ENCODE assay signal across 24 mouse cellular contexts in the genomic region with DNA sequence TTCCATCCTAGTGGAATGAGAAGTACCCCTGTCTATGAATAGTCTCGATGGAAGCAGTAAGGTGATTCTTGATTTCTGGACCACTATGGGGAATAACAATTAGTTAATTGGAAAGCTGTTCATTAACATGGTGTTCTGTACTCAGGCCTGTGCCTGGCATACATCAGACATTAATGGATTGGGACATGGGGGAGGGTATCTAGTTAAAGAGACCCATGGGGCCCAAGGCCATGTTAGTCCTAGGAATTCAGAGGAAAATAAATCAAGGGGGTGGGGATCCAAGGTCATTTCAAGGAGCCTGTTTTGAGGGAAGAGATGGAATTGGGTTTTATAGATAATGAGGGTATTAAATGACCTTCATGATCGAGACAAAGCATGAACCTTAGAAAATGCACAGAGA.
DNase-seq lines count a peak whose midpoint lies in the region; ATAC-seq and TF ChIP-seq lines count a peak whose summit lies in the region.
"Had no signal": no experiment of that assay in that cellular context is flagged by ENCODE, and none has a peak within 500 bp of the region (broad histone marks: within the 10 kb centered on the region; RNA-seq: fewer than 3 reads in every experiment).

No protein-coding gene starts in this region.

- POLR2A ChIA-PET in Patski (lab: Charles Lee), result interaction anchor here (0.7 to 2.0 kb wide), 2 partner anchors 17 to 22 kb away, joined by 3 to 4 read pairs; no protein-coding TSS in a partner anchor

- whole genome bisulfite sequencing in heart, embryonic 10.5 days, result 74% methylated on average over 2 of the region's 2 CpGs
- whole genome bisulfite sequencing in kidney, embryonic 14.5 days, result 78% methylated on average over 2 of the region's 2 CpGs

- H3K36me3 ChIP-seq in heart, embryonic 10.5 days, result peaks cover 3% of the 10 kb centered on the region; the same call in 1 of the 2 replicates
- H3K36me3 ChIP-seq in kidney, embryonic 14.5 days (ENCODE audit: control insufficient read depth, insufficient read depth, low read length), result no peaks in the 10 kb centered on the region
- H3K36me3 ChIP-seq: embryonic facial prominence, embryonic 12.5 days; embryonic facial prominence, embryonic 15.5 days; heart, embryonic 13.5 days; hindbrain, embryonic 12.5 days; hindbrain, embryonic 15.5 days had no signal

- H3K4me3 ChIP-seq in heart, embryonic 10.5 days, result no peak overlapping the region
- H3K4me3 ChIP-seq in kidney, embryonic 14.5 days (ENCODE audit: low read length), result no peak overlapping the region
- H3K4me3 ChIP-seq: embryonic facial prominence, embryonic 12.5 days; embryonic facial prominence, embryonic 15.5 days; heart, embryonic 13.5 days; hindbrain, embryonic 12.5 days; hindbrain, embryonic 15.5 days had no signal

- H3K27me3 ChIP-seq in heart, embryonic 10.5 days (ENCODE audit: insufficient read depth, poor library complexity, severe bottlenecking), result no peaks in the 10 kb centered on the region
- H3K27me3 ChIP-seq in kidney, embryonic 14.5 days (ENCODE audit: control insufficient read depth, insufficient read depth, low read length), result no peaks in the 10 kb centered on the region
- no peaks in the 10 kb centered on the region for H3K27me3 ChIP-seq in Patski
- H3K27me3 ChIP-seq: embryonic facial prominence, embryonic 12.5 days; embryonic facial prominence, embryonic 15.5 days; heart, embryonic 13.5 days; hindbrain, embryonic 12.5 days; hindbrain, embryonic 15.5 days had no signal

- CTCF ChIA-PET in Patski (lab: Charles Lee), result interaction anchor here (0.6 to 2.4 kb wide), 4 partner anchors 10 to 181 kb away, joined by 3 to 8 read pairs (median 3); no protein-coding TSS in a partner anchor

- H3K4me2 ChIP-seq in kidney, embryonic 14.5 days (replicated peaks; ENCODE audit: low read depth, low read length), result no peak overlapping the region
- H3K4me2 ChIP-seq: embryonic facial prominence, embryonic 12.5 days; embryonic facial prominence, embryonic 15.5 days; heart, embryonic 13.5 days; hindbrain, embryonic 12.5 days; hindbrain, embryonic 15.5 days had no signal

- no peak overlapping the region for H3K9ac ChIP-seq in kidney, embryonic 14.5 days (ENCODE audit: low read depth, low read length)
- H3K9ac ChIP-seq: embryonic facial prominence, embryonic 12.5 days; embryonic facial prominence, embryonic 15.5 days; heart, embryonic 13.5 days; hindbrain, embryonic 12.5 days; hindbrain, embryonic 15.5 days had no signal

- H3K27ac ChIP-seq in heart, embryonic 10.5 days, result no peak overlapping the region
- no peak overlapping the region for H3K27ac ChIP-seq in kidney, embryonic 14.5 days (ENCODE audit: low read depth, low read length)
- H3K27ac ChIP-seq: embryonic facial prominence, embryonic 12.5 days; embryonic facial prominence, embryonic 15.5 days; heart, embryonic 13.5 days; hindbrain, embryonic 12.5 days; hindbrain, embryonic 15.5 days had no signal

- in situ Hi-C loops in Patski (cut with MboI; ENCODE audit: low pct_unique_long_range_greater_than_20kb), result no loop called here

- TF ChIP-seq CTCF in Patski (IDR thresholded peaks at IDR 0.05), result no peak

- peak; percentile 51 for DNase-seq in heart, adult 11 months
- DNase-seq in heart, embryonic 10.5 days (ENCODE audit: low spot score), result no peak
- DNase-seq in kidney, postnatal 14 days, result peak; percentile 23
- DNase-seq in Patski (ENCODE audit: low read depth, low spot score), result no peak
- DNase-seq in frontal cortex, postnatal 25 days (ENCODE audit: low spot score in 2 of 2), result no peak
- DNase-seq: adrenal gland, postnatal 10 days; adrenal gland, postnatal 36 days; cerebellum, adult 11 months; cerebellum, adult 2 months; cerebellum, adult 9-11 months; cerebellum, postnatal 25 days; gastrocnemius, postnatal 10 days; gastrocnemius, postnatal 36 days; heart, adult 18-20 months; heart, postnatal 14 days had no signal

- ATAC-seq in kidney, embryonic 14.5 days (ENCODE audit: low FRiP score, low TSS enrichment), result no peak
- ATAC-seq in Patski, result peak; percentile 8
- ATAC-seq: CD4-positive, CD25-positive, alpha-beta regulatory T cell, adult 4 months; forebrain, embryonic 14.5 days; intestine, postnatal 0 days had no signal

- no peaks in the 10 kb centered on the region for H3K9me3 ChIP-seq in heart, embryonic 10.5 days
- no peaks in the 10 kb centered on the region for H3K9me3 ChIP-seq in kidney, embryonic 14.5 days (ENCODE audit: control insufficient read depth, low read length)
- H3K9me3 ChIP-seq: embryonic facial prominence, embryonic 12.5 days; embryonic facial prominence, embryonic 15.5 days; hindbrain, embryonic 12.5 days; hindbrain, embryonic 15.5 days had no signal

- H3K4me1 ChIP-seq in heart, embryonic 10.5 days, result peaks cover 28% of the 10 kb centered on the region
- peaks cover 7% of the 10 kb centered on the region; the same call in 1 of the 2 replicates for H3K4me1 ChIP-seq in kidney, embryonic 14.5 days (ENCODE audit: control insufficient read depth, insufficient read depth, low read length)

Comparison
In these comparisons a context has a peak if more than half of its experiments do, and no peak if none do; other contexts are left out.
1. DNase-seq: peak in heart, adult 11 months (single experiment) and kidney, postnatal 14 days (single experiment); none in heart, embryonic 10.5 days (single experiment), Patski (single experiment) and frontal cortex, postnatal 25 days (0 of 2).